Mouse (Mus musculus) small intestine, adult 2 months (tissue): ENCODE measurements around the gene Sf3b6.

Experiments
- CTCF ChIP-seq: fragments of 200-500 bp; IDR thresholded peaks from 2 replicates; pipeline ENCODE4 v1.5.1; 2012; ENCODE audit warnings: low read depth, mild to moderate bottlenecking, control low read depth, inconsistent platforms, low read length, moderate library complexity, mixed read lengths; ENCODE audit not compliant: insufficient replicate concordance, insufficient read length; ENCODE audit errors: extremely low read depth
- POLR2A ChIP-seq: fragments of 200-500 bp; IDR thresholded peaks from 2 replicates; pipeline ENCODE4 v1.6.1; 2012; ENCODE audit warnings: low read depth, mild to moderate bottlenecking, control low read depth, inconsistent platforms, low read length, moderate library complexity

DNA sequence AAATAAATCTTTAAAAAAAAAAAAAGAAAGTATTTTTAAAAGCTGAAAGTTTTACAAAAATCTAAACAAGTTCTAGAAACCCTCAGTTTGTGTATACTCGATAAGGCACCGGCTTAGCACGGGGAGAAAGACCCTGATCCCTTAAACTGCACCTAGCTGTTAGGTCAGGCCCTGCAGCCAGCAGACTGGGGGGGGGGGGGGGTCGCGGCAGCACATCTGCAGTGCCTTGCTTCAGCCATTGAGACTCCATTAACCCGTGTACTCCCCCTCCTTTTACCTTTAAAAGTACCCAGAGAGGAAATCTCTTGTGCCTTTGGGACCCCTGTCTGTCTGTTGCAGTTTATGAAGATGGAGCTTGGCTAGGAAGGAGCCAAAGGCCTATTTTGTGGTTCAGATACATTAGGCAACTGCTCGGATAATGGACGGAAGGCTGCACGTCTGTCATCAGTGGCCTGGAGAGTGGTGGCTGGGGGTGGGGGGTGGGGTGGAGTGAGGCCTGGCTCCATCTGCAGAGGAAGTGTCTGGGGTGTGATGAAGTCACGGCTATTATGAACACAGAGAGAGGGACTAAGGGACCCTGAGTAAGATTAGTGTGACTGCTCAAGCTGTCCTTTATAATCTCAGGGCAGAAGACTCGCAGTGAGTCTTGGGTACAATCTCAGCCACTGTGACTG is 42.0 kb downstream of the Sf3b6 start:
- no peak for TF ChIP-seq CTCF
- TF ChIP-seq POLR2A: no peak
